Mouse (Mus musculus) lung, embryonic 16.5 days (tissue): ENCODE data around the gene Cd247. TPM values are rescaled to one million over a fixed set of nuclear protein-coding genes. Genes with fewer than 3 reads are reported as not detected.

Experiments
- ATAC-seq: fragments of 200-750 bp; cut with Nextera tagmentation; 2 replicates; pipeline ENCODE4 v1.8.0; 2017; ENCODE audit warnings: low read depth, mild to moderate bottlenecking, moderate library complexity
- H3K27ac ChIP-seq: fragments of 300-500 bp; sonication (generic); 2 replicates; pipeline ENCODE4 v1.5.1; 2014; ENCODE audit warnings: mild to moderate bottlenecking, control low read depth, low read length
- H3K27me3 ChIP-seq: fragments of 300-500 bp; sonication (generic); 2 replicates; pipeline ENCODE4 v1.6.1; 2014; ENCODE audit warnings: low read depth, low read length, mixed read lengths; ENCODE audit not compliant: control insufficient read depth, insufficient read depth
- H3K36me3 ChIP-seq: fragments of 300-500 bp; sonication (generic); 2 replicates; pipeline ENCODE4 v1.6.1; 2014; ENCODE audit warnings: low read length; ENCODE audit not compliant: control insufficient read depth, insufficient read depth
- H3K4me1 ChIP-seq: fragments of 300-500 bp; sonication (generic); replicated peaks from 2 replicates; pipeline ENCODE4 v1.6.1; 2014; ENCODE audit warnings: low read length, mixed read lengths; ENCODE audit not compliant: control insufficient read depth, insufficient read depth
- H3K4me2 ChIP-seq: fragments of 300-500 bp; sonication (generic); 2 replicates; pipeline ENCODE4 v1.6.1; 2014; ENCODE audit warnings: low read depth, low read length, control low read depth
- H3K4me3 ChIP-seq: fragments of 300-500 bp; sonication (generic); 2 replicates; pipeline ENCODE4 v1.5.1; 2014; ENCODE audit warnings: mild to moderate bottlenecking, low read length, control low read depth
- H3K9ac ChIP-seq: fragments of 300-500 bp; sonication (generic); 2 replicates; pipeline ENCODE4 v1.6.1; 2014; ENCODE audit warnings: low read length, control low read depth
- H3K9me3 ChIP-seq: fragments of 300-500 bp; sonication (generic); 2 replicates; pipeline ENCODE4 v1.6.1; 2016; ENCODE audit warnings: low read length; ENCODE audit not compliant: control insufficient read depth
- WGBS: fragments of 180-500 bp; shearing (Covaris S2); extraction: QIAGEN DNeasy Blood & Tissue Kit; methylation state at CpG from one replicate; pipeline ENCODE4 v1.1.7; 2014; 5-methylcytosine and 5-hydroxymethylcytosine counted together
- polyA plus RNA-seq: library from polyadenylated mRNA; unstranded; fragments of >200 nt; fragmentation: Nextera tagmentation; extraction: Ambion mirVana; gene quantifications from 2 replicates; pipeline ENCODE4 v1.2.1, GENCODE M21; 2015

Gene Cd247
- polyA plus RNA-seq, 1 experiment from 2014 or later = 2.1 TPM

DNA sequence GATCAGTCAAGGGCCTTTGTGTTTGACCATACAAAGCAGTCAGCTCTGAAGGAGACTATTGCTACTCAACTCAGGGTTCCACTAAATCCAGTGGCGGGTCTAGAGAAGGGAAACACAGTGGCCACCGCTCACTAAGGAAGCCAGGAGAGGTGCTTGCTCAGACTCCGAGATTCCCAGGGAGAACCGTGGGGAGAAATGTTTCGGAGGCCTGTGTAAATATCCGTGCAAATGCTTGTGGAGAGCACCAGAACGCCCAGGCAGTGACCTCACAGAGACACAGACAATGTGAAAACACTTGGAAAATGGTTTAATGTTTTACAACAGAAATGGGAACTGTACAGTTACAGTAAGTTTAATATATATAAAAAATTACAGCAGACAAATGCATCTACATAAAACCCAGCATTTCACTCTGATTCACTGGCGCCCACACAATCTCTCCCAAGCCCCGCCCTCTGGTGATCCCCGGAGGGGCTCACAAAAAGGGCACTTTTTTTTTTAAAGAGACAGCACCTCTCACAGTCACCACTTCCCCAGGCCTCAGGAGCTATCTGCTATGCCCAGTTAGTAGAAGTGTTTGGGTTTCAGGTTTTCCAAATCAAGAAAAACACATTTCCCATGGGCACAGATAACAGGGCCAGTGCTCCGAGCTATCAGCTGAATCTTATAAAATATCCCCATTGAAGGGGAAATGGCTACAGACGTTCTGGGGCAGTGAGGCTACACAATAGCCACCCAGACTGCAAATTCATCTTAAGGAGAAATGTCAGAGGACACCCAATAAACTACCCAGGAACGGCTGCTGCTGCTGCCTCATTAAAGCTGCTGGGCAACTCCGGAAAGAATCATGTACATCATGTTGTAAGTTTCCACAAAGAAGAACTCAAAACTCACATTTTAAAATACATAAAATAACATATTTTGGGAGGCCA, 76.6 kb downstream of the Cd247 start:
- Histone ChIP-seq H3K4me3 (no peak overlapping the region), H3K4me1 (peaks cover 5% of the 10 kb centered on the region), H3K36me3 (no peaks in the 10 kb centered on the region; the same call in 1 of the 2 replicates), H3K27me3 (no peaks in the 10 kb centered on the region), H3K9ac (no peak overlapping the region; the same call in 1 of the 2 replicates), H3K4me2 (peak overlapping the region; percentile 5; the same call in 1 of the 2 replicates), H3K9me3 (no peaks in the 10 kb centered on the region), H3K27ac (peak overlapping the region; percentile 49)
- ATAC-seq = peak; percentile 60
- 26% methylated on average over 14 of the region's 14 CpGs for WGBS

DNA sequence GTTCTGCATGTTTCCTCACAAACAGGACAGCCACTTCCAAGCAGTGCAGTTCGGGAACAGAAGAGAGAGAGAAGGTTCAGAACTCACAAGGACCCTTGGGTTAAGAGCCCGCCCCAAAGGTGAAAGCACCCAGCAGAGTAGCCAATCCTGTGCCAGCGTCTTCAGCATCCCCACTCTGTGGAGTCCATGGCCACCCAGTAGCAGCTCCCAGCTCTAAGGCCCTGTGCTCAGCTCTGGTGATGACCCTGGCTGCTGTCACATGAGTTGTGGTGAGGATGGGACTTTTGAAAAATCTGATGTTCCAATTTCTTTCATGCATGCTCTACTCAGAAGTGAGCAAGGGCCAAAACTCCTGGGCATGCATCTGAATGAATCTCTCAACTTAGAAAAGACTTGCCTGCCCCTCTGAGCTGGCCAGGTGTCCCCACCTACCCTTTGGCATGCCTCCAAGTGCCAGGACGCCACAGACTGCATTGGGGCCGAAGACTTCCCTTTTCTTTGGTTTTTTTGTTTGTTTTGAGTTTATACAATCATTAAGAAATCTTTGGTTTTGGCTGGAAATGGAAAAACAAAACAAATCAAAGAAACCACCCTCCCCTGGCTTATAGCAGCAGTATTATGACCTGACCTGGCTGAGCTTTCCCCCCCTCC, 78.3 kb downstream of the Cd247 start:
- WGBS = 51% methylated on average over 5 of the region's 5 CpGs
- H3K27ac ChIP-seq = no peak overlapping the region
- no peaks in the 10 kb centered on the region for H3K9me3 ChIP-seq
- H3K4me2 ChIP-seq = no peak overlapping the region
- no peak overlapping the region for H3K9ac ChIP-seq
- H3K36me3 ChIP-seq = no peaks in the 10 kb centered on the region; the same call in 1 of the 2 replicates
- H3K27me3 ChIP-seq = no peaks in the 10 kb centered on the region
- peaks cover 5% of the 10 kb centered on the region for H3K4me1 ChIP-seq
- no peak for ATAC-seq
- H3K4me3 ChIP-seq = no peak overlapping the region

- Histone ChIP-seq H3K4me3 (no peak overlapping the region), H3K9me3 (no peaks in the 10 kb centered on the region), H3K36me3 (no peaks in the 10 kb centered on the region; the same call in 1 of the 2 replicates), H3K4me2 (no peak overlapping the region), H3K4me1 (peaks cover 5% of the 10 kb centered on the region), H3K9ac (no peak overlapping the region), H3K27ac (no peak overlapping the region), H3K27me3 (no peaks in the 10 kb centered on the region)
- no peak for ATAC-seq
- WGBS = 70% methylated on average over 8 of the region's 8 CpGs
Observed at GRCm38 (mm10) chr1:165868659-165869058, 80.2 kb downstream of the Cd247 start.

- Histone ChIP-seq H3K4me3 (no peak overlapping the region), H3K4me1 (0 out of 2 replicates have a peak, but pooled peaks cover 5% of the 10 kb centered on the region), H3K4me2 (no peak overlapping the region), H3K27me3 (no peaks in the 10 kb centered on the region), H3K9me3 (no peaks in the 10 kb centered on the region), H3K9ac (no peak overlapping the region), H3K36me3 (peaks cover 7% of the 10 kb centered on the region; the same call in 1 of the 2 replicates), H3K27ac (no peak overlapping the region; the same call in 1 of the 2 replicates)
- peak; percentile 98 for ATAC-seq
- 35% methylated on average over 8 of the region's 8 CpGs for WGBS
Observed at GRCm38 (mm10) chr1:165874645-165875044, 86.2 kb downstream of the Cd247 start.

- H3K9ac ChIP-seq = no peak overlapping the region
- no peak overlapping the region for H3K27ac ChIP-seq
- WGBS = 82% methylated on average over 6 of the region's 6 CpGs
- no peak overlapping the region for H3K4me3 ChIP-seq
- H3K36me3 ChIP-seq = peaks cover 11% of the 10 kb centered on the region; the same call in 1 of the 2 replicates
- no peaks in the 10 kb centered on the region for H3K27me3 ChIP-seq
- ATAC-seq = no peak
- H3K9me3 ChIP-seq = no peaks in the 10 kb centered on the region
- 0 out of 2 replicates have a peak, but pooled peaks cover 5% of the 10 kb centered on the region for H3K4me1 ChIP-seq
- no peak overlapping the region for H3K4me2 ChIP-seq
Observed at GRCm38 (mm10) chr1:165875520-165876284, 87.2 kb downstream of the Cd247 start.

- Histone ChIP-seq H3K4me3 (no peak overlapping the region), H3K4me2 (no peak overlapping the region), H3K4me1 (0 out of 2 replicates have a peak, but pooled peaks cover 5% of the 10 kb centered on the region), H3K27ac (no peak overlapping the region), H3K27me3 (no peaks in the 10 kb centered on the region), H3K9ac (no peak overlapping the region), H3K36me3 (peaks cover 11% of the 10 kb centered on the region; the same call in 1 of the 2 replicates), H3K9me3 (no peaks in the 10 kb centered on the region)
- WGBS = 97% methylated on average over 2 of the region's 2 CpGs
- no peak for ATAC-seq
Observed at GRCm38 (mm10) chr1:165878751-165879150, 90.3 kb downstream of the Cd247 start.

- Histone ChIP-seq H3K9ac (no peak overlapping the region), H3K9me3 (no peaks in the 10 kb centered on the region), H3K4me1 (no peaks in the 10 kb centered on the region), H3K4me2 (no peak overlapping the region), H3K36me3 (peaks cover 7% of the 10 kb centered on the region; the same call in 1 of the 2 replicates), H3K27ac (no peak overlapping the region), H3K27me3 (no peaks in the 10 kb centered on the region), H3K4me3 (no peak overlapping the region)
- no peak for ATAC-seq
- 75% methylated on average over 8 of the region's 8 CpGs for WGBS
Observed at GRCm38 (mm10) chr1:165882146-165882900, 93.8 kb downstream of the Cd247 start.

- H3K4me1 ChIP-seq = no peaks in the 10 kb centered on the region
- peaks cover 19% of the 10 kb centered on the region for H3K36me3 ChIP-seq
- no peak for ATAC-seq
- no peak overlapping the region for H3K4me2 ChIP-seq
- WGBS = 79% methylated on average over 2 of the region's 2 CpGs
- H3K27ac ChIP-seq = no peak overlapping the region
- H3K9ac ChIP-seq = no peak overlapping the region
- H3K9me3 ChIP-seq = no peaks in the 10 kb centered on the region
- no peaks in the 10 kb centered on the region for H3K27me3 ChIP-seq
- no peak overlapping the region for H3K4me3 ChIP-seq
Observed at GRCm38 (mm10) chr1:165891686-165892085, 103.2 kb downstream of the Cd247 start.
